Mouse (Mus musculus): ENCODE data around the gene Gpr155. TPM values are rescaled to one million over a fixed set of nuclear protein-coding genes. Genes with fewer than 3 reads are reported as not detected.

Gene Gpr155
- total RNA-seq, 2 experiments from 2014 or later: 29.7 to 31.0 TPM

- ATAC-seq (replicated peaks; ENCODE audit: low FRiP score, poor library complexity, severe bottlenecking): no peak
Measured at GRCm38 (mm10) chr2:73392772-73393171, 6.4 kb upstream of the Gpr155 start.

GRCm38 (mm10) chr2:73389951-73390350, 3.6 kb upstream of the Gpr155 start:
- no peak for ATAC-seq (replicated peaks; ENCODE audit: low FRiP score, poor library complexity, severe bottlenecking)

GRCm38 (mm10) chr2:73387806-73388205, 1.4 kb upstream of the Gpr155 start:
- ATAC-seq (replicated peaks; ENCODE audit: low FRiP score, poor library complexity, severe bottlenecking): no peak

GRCm38 (mm10) chr2:73385641-73386355, 574 bp downstream of the Gpr155 start:
- ATAC-seq (replicated peaks; ENCODE audit: low FRiP score, poor library complexity, severe bottlenecking): peak; percentile 52

- ATAC-seq (replicated peaks; ENCODE audit: low FRiP score, poor library complexity, severe bottlenecking): no peak
Measured at GRCm38 (mm10) chr2:73385172-73385571, 1.2 kb downstream of the Gpr155 start.

- ATAC-seq (replicated peaks; ENCODE audit: low FRiP score, poor library complexity, severe bottlenecking): no peak
Measured at GRCm38 (mm10) chr2:73380298-73380975, 5.9 kb downstream of the Gpr155 start.

GRCm38 (mm10) chr2:73379656-73380055, 6.7 kb downstream of the Gpr155 start:
- ATAC-seq (replicated peaks; ENCODE audit: low FRiP score, poor library complexity, severe bottlenecking): no peak

- ATAC-seq (replicated peaks; ENCODE audit: low FRiP score, poor library complexity, severe bottlenecking): no peak
Measured at GRCm38 (mm10) chr2:73378326-73378725, 8.0 kb downstream of the Gpr155 start.

- ATAC-seq (replicated peaks; ENCODE audit: low FRiP score, poor library complexity, severe bottlenecking): peak; percentile 56; the same call in 1 of the 2 replicates
Measured at GRCm38 (mm10) chr2:73371530-73372335, 14.6 kb downstream of the Gpr155 start.

- ATAC-seq (replicated peaks; ENCODE audit: low FRiP score, poor library complexity, severe bottlenecking): no peak
Measured at GRCm38 (mm10) chr2:73363448-73363847, 22.9 kb downstream of the Gpr155 start.

GRCm38 (mm10) chr2:73360536-73360935, 25.8 kb downstream of the Gpr155 start:
- peak; percentile 44 for ATAC-seq (replicated peaks; ENCODE audit: low FRiP score, poor library complexity, severe bottlenecking)

GRCm38 (mm10) chr2:73359941-73360340, 26.4 kb downstream of the Gpr155 start:
- peak; percentile 99 for ATAC-seq (replicated peaks; ENCODE audit: low FRiP score, poor library complexity, severe bottlenecking)

GRCm38 (mm10) chr2:73357004-73357403, 29.4 kb downstream of the Gpr155 start:
- ATAC-seq (replicated peaks; ENCODE audit: low FRiP score, poor library complexity, severe bottlenecking): no peak

GRCm38 (mm10) chr2:73351927-73352374, 34.4 kb downstream of the Gpr155 start:
- ATAC-seq (replicated peaks; ENCODE audit: low FRiP score, poor library complexity, severe bottlenecking): no peak

- ATAC-seq (replicated peaks; ENCODE audit: low FRiP score, poor library complexity, severe bottlenecking): no peak
Measured at GRCm38 (mm10) chr2:73351496-73351895, 34.9 kb downstream of the Gpr155 start.

- ATAC-seq (replicated peaks; ENCODE audit: low FRiP score, poor library complexity, severe bottlenecking): no peak
Measured at GRCm38 (mm10) chr2:73348221-73348620, 38.2 kb downstream of the Gpr155 start.

GRCm38 (mm10) chr2:73347766-73348165, 38.6 kb downstream of the Gpr155 start:
- ATAC-seq (replicated peaks; ENCODE audit: low FRiP score, poor library complexity, severe bottlenecking): no peak

- ATAC-seq (replicated peaks; ENCODE audit: low FRiP score, poor library complexity, severe bottlenecking): no peak
Measured at GRCm38 (mm10) chr2:73347136-73347535, 39.2 kb downstream of the Gpr155 start.

- no peak for ATAC-seq (replicated peaks; ENCODE audit: low FRiP score, poor library complexity, severe bottlenecking)
Measured at GRCm38 (mm10) chr2:73346345-73347086, 39.9 kb downstream of the Gpr155 start.

GRCm38 (mm10) chr2:73345204-73345603, 41.2 kb downstream of the Gpr155 start:
- ATAC-seq (replicated peaks; ENCODE audit: low FRiP score, poor library complexity, severe bottlenecking): no peak
